Mouse (Mus musculus) cerebellum, postnatal 4 days (tissue): ENCODE results near the gene Map2k1.

Experiments
- DNase-seq, 2 experiments: peaks; one replicate each; pipeline ENCODE4 v3.0.0; 2022; ENCODE audit warnings: low spot score in 2 of 2, mixed read lengths in 1 of 2

Gene Map2k1

GRCm38 (mm10) chr9:64249371-64249770, 4.1 kb downstream of the Map2k1 start:
- DNase-seq, result no peak

GRCm38 (mm10) chr9:64242381-64242831, 11.0 kb downstream of the Map2k1 start:
- DNase-seq, result no peak

GRCm38 (mm10) chr9:64240681-64241080, 12.8 kb downstream of the Map2k1 start:
- no peak for DNase-seq

GRCm38 (mm10) chr9:64240116-64240515, 13.3 kb downstream of the Map2k1 start:
- no peak for DNase-seq

GRCm38 (mm10) chr9:64236056-64236455, 17.4 kb downstream of the Map2k1 start:
- no peak for DNase-seq

GRCm38 (mm10) chr9:64234768-64235435, 18.5 kb downstream of the Map2k1 start, which contains the start of gene Uchl4:
Gene Uchl4 (plus strand): TSS chr9:64235201.
- no peak for DNase-seq

- no peak for DNase-seq
Measured at GRCm38 (mm10) chr9:64233656-64234055, 19.8 kb downstream of the Map2k1 start.

- no peak for DNase-seq
Measured at GRCm38 (mm10) chr9:64232257-64232957, 21.0 kb downstream of the Map2k1 start.

GRCm38 (mm10) chr9:64231674-64232073, 21.8 kb downstream of the Map2k1 start:
- no peak for DNase-seq

GRCm38 (mm10) chr9:64231171-64231570, 22.3 kb downstream of the Map2k1 start:
- DNase-seq, result no peak

GRCm38 (mm10) chr9:64228972-64229371, 24.5 kb downstream of the Map2k1 start:
- no peak for DNase-seq

- no peak for DNase-seq
Measured at GRCm38 (mm10) chr9:64227736-64228135, 25.7 kb downstream of the Map2k1 start.

GRCm38 (mm10) chr9:64225805-64226204, 27.6 kb downstream of the Map2k1 start:
- DNase-seq, result no peak

GRCm38 (mm10) chr9:64222098-64222497, 31.3 kb downstream of the Map2k1 start:
- no peak for DNase-seq

- DNase-seq, result no peak
Measured at GRCm38 (mm10) chr9:64221480-64221879, 32.0 kb downstream of the Map2k1 start.

GRCm38 (mm10) chr9:64220603-64221002, 32.8 kb downstream of the Map2k1 start:
- DNase-seq, result no peak

- no peak for DNase-seq
Measured at GRCm38 (mm10) chr9:64219772-64220420, 33.5 kb downstream of the Map2k1 start.

GRCm38 (mm10) chr9:64219305-64219704, 34.1 kb downstream of the Map2k1 start:
- no peak for DNase-seq

GRCm38 (mm10) chr9:64217887-64218286, 35.5 kb downstream of the Map2k1 start:
- no peak for DNase-seq

- DNase-seq, result no peak
Measured at GRCm38 (mm10) chr9:64216641-64217040, 36.8 kb downstream of the Map2k1 start.

GRCm38 (mm10) chr9:64216090-64216489, 37.3 kb downstream of the Map2k1 start:
- no peak for DNase-seq

- DNase-seq, result no peak
Measured at GRCm38 (mm10) chr9:64214452-64214851, 39.0 kb downstream of the Map2k1 start.
